Mouse (Mus musculus) heart, adult 18-20 months (tissue): ENCODE results near the gene Fbxo11. TPM values are rescaled to one million over a fixed set of nuclear protein-coding genes. Genes with fewer than 3 reads are reported as not detected.
"Not testable (repeated sequence)": the region's sequence is repeated elsewhere in the genome, so short reads cannot be mapped to it uniquely, and the experiment has no call there.

Experiments
- DNase-seq, 2 experiments: peaks; one replicate each; pipeline ENCODE4 v3.0.0; 2021 to 2022; ENCODE audit warnings: mixed read lengths in 1 of 2
- total RNA-seq, 2 experiments: library from RNA; stranded (reverse); gene quantifications; 2 replicates each; pipeline ENCODE4 v1.2.3; 2021

Gene Fbxo11
- total RNA-seq, 2 experiments from 2014 or later, result 31.9 to 33.1 TPM

DNA sequence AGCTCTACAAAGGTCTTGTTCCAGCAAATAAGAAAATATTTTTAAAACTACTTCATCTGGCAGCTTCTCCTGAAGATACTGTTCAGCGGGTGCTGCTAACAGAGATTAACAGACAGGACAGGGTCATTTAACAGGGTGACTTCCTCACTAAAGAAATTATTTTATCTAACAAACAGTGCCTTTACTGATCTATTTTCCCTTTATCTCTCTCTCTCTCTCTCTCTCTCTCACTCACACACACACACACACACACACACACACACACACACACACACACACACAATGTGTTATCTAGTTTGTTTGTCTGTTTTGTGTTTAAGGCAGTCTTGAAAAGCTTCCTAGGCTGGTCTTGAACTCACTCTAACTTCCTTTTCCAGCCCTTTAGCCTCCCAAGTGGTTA, 50.6 kb downstream of the Fbxo11 start:
- no peak for DNase-seq

GRCm38 (mm10) chr17:88006956-88007355, 58.1 kb downstream of the Fbxo11 start:
- no peak for DNase-seq

- DNase-seq, result no peak
These were observed 60.2 kb downstream of the Fbxo11 start for GRCm38 (mm10) chr17:88004892-88005291.

- no peak for DNase-seq
These were observed 67.3 kb downstream of the Fbxo11 start for GRCm38 (mm10) chr17:87997808-87998207.

DNA sequence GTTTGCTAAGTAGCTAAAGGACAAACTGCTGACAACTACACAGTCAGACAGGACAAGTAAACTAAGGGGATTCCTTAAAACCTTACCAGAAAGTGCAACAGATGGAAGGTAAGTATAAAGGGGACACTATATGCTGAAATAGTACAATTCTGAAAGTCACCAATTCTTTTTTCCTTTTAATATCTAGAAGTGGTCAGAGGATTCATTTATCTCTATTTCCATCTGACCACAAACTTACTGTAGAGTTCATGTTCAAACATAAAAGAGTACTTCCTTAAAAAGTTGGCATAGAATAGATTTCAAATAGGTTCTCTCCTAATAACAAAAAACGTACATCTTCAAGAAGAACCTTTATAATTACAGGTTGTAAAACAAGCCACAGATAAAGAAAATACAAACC, 71.8 kb downstream of the Fbxo11 start:
- DNase-seq, result no peak

- no peak for DNase-seq
These were observed 72.9 kb downstream of the Fbxo11 start for GRCm38 (mm10) chr17:87992154-87992553.

GRCm38 (mm10) chr17:87987507-87987906, 77.6 kb downstream of the Fbxo11 start:
- DNase-seq, result no peak

DNA sequence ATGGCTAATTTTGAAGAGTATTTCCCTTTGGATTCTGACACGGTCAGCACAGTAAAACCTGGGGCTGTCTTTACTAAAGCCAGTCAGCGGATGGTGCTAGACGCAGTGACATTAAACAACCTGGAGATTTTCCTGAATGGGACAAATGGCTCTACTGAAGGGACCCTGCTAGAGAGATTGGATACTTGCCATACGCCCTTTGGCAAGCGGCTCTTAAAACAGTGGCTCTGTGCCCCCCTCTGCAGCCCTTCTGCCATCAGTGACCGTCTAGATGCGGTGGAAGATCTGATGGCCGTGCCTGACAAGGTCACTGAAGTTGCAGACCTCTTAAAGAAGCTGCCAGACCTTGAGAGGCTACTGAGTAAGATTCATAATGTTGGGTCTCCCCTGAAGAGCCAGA, 79.2 kb downstream of the Fbxo11 start:
- DNase-seq, result no peak

- peak in 1 of 2 experiments; percentile 23 for DNase-seq
These were observed 80.5 kb downstream of the Fbxo11 start for GRCm38 (mm10) chr17:87984440-87985214.

GRCm38 (mm10) chr17:87983313-87983712, 81.8 kb downstream of the Fbxo11 start:
- no peak for DNase-seq

GRCm38 (mm10) chr17:87982112-87982511, 83.0 kb downstream of the Fbxo11 start:
- DNase-seq, result no peak

- not testable (repeated sequence) for DNase-seq
These were observed 85.4 kb downstream of the Fbxo11 start for GRCm38 (mm10) chr17:87979696-87980095.

DNA sequence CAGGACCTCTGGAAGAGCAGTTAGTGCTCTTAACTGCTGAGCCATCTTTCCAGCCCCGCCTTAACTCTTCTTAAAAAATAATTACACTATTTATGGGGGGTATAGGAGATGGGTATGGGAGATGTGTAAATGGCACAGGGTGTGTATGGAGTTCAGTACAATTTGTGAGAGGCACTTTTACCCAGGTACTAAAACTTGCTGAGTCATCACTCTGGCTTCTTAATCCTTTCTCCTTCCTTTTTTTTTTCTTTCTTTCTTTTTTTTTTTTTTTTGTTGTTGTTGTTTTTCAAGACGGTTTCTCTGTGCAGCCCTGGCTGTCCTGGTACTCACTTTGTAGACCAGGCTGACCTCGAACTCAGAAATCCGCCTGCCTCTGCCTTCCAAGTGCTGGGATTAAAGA, 88.2 kb downstream of the Fbxo11 start:
- DNase-seq, result not testable (repeated sequence)

DNA sequence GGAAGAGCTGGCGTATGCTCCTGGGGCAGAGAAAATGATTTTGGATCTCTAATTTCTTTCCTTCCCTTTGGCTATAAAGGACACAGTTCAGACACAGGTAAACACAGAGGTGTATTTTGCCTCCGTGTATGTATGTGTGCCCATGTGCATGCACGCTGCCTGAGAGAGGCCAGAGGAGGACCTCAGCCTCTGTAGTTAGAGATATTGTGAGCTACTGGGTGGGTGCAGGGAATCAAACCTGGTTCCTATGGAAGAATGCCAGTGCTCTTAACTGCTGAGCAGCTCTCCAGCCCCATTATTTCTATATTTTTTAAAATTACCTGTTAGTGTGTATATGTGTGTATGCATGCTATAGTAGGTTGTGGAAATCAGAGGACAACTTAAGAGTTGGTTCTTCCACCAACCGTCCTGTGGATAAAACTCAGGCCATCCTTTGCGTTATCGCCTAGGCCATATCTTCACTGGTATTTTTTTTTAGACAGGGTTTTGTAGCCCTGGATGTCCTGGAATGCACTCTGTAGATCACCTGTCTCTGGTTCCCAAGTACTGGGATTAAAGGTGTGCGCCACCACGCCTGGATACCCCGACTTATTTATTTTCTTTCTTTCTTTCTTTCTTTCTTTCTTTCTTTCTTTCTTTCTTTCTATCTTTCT, 88.8 kb downstream of the Fbxo11 start:
- no peak for DNase-seq

DNA sequence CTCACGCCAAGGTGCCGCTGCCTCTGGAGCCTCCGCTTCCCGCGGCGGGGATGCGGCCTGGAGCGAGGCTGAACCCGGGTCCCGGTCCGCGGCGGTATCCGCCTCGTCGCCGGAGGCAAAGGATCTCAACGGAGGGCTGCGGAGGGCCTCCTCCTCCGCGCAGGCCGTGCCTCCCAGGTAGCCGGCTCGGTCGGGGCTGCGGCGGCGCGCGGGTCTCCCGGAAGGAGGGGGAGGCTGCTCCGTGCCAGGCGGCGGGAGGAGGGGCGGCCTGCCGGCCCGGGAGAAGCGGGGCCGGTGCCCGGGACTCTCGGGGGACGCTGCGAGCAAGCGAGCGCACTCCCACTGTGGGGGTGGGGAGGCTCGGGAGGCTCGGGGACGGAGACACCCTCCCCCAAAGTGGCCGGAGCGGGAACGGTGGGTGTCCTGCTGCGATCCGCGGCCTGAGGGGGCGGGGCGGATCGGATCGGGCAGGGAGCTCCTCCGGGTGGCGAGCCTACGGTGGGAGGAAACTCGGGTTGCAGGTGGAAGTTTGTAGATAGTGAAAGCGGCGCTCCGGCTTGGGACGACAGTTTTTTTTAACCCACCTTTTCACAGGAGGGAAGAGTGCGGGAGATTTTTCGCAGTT, 89.8 kb downstream of the Fbxo11 start:
- peak; percentile 62 to 68 for DNase-seq

GRCm38 (mm10) chr17:87974629-87975228, 90.4 kb downstream of the Fbxo11 start, which contains the start of gene Msh6:
TSS of gene Msh6 (plus strand) at chr17:87975062.
- peak; percentile 88 to 94 for DNase-seq

GRCm38 (mm10) chr17:87973261-87974167, 91.6 kb downstream of the Fbxo11 start:
- no peak for DNase-seq

- no peak for DNase-seq
These were observed 92.2 kb downstream of the Fbxo11 start for GRCm38 (mm10) chr17:87972856-87973255.

DNA sequence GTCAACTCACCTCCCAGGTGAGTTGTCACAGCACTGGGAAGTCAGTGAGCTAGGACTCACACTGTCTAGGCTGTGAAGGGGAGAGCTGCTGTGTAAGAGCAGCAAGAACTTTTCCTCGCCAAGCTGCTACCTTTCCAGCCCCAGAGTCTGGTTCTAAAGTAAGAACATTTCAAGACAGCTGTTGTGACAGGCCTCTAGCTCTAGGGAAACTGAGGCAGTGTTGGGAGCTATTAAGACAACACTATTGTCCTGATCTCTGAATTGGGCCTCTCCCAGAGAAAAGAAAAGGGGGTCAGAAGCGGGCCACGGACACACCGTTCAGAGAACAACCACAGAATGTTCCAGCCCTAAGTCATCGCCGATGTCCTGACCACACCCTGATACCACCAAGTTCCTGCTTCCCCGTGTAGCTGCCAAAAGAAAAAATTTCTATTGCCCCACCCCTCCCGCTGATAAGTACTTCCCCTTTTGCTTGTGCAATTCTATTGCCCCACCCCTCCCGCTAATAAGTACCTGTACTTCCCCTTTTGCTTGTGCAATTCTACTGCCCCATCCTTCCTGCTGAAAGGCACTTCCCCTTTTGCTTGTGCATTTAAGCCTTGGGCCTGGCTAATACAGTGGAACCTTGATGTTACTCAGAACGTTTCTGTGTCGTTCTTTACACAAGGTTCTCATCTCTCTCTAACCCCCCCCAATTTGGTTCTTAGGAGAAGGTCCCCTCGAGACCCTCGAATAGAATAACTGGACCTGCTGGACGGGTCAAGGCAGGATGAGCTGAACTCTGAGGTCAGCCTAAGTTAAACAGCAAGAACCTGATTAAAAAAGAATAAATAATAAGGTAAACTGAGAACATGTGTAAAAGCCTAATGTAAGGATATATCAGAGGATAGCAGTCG, 93.1 kb downstream of the Fbxo11 start:
- DNase-seq, result peak in 1 of 2 experiments; percentile 52

- not testable (repeated sequence) for DNase-seq
These were observed 96.6 kb downstream of the Fbxo11 start for GRCm38 (mm10) chr17:87968483-87968926.
